Mouse (Mus musculus) limb, embryonic 12.5 days (tissue): ENCODE results near the gene Rab3a. TPM values are rescaled to one million over a fixed set of nuclear protein-coding genes. Genes with fewer than 3 reads are reported as not detected.

Experiments used
- ATAC-seq: fragments of 200-750 bp; cut with Nextera tagmentation; 2 replicates; pipeline ENCODE4 v1.8.0; 2017; ENCODE audit warnings: low read depth, moderate TSS enrichment; ENCODE audit not compliant: insufficient number of reproducible peaks, insufficient read depth, low FRiP score, low TSS enrichment
- H3K27ac ChIP-seq: fragments of 300-500 bp; sonication (generic); 2 replicates; pipeline ENCODE4 v1.5.1; 2016; ENCODE audit warnings: mild to moderate bottlenecking, moderate library complexity
- H3K27me3 ChIP-seq: fragments of 300-500 bp; sonication (generic); 2 replicates; pipeline ENCODE4 v1.6.1; 2016; ENCODE audit warnings: mild to moderate bottlenecking, moderate library complexity
- H3K36me3 ChIP-seq: fragments of 300-500 bp; sonication (generic); 2 replicates; pipeline ENCODE4 v1.6.1; 2016; ENCODE audit warnings: mild to moderate bottlenecking, moderate library complexity
- H3K4me1 ChIP-seq: fragments of 300-500 bp; sonication (generic); replicated peaks from 2 replicates; pipeline ENCODE4 v1.6.1; 2016
- H3K4me2 ChIP-seq: fragments of 300-500 bp; sonication (generic); 2 replicates; pipeline ENCODE4 v1.6.1; 2016; ENCODE audit warnings: mild to moderate bottlenecking, moderate library complexity
- H3K4me3 ChIP-seq: fragments of 300-500 bp; sonication (generic); replicated peaks from 2 replicates; pipeline ENCODE4 v1.5.1; 2016; ENCODE audit warnings: mild to moderate bottlenecking
- H3K9ac ChIP-seq: fragments of 300-500 bp; sonication (generic); replicated peaks from 2 replicates; pipeline ENCODE4 v1.6.1; 2016; ENCODE audit warnings: mild to moderate bottlenecking, moderate library complexity
- H3K9me3 ChIP-seq: fragments of 300-500 bp; sonication (generic); 2 replicates; pipeline ENCODE4 v1.6.1; 2016; ENCODE audit warnings: mild to moderate bottlenecking, moderate library complexity
- WGBS: fragments of 180-500 bp; shearing (Covaris S2); methylation state at CpG from one replicate; pipeline ENCODE4 v1.1.7; 2016; 5-methylcytosine and 5-hydroxymethylcytosine counted together
- microRNA-seq: library from miRNA; unstranded; fragments of <30 nt; microRNA quantifications from one replicate; pipeline ENCODE4, GENCODE M21; 2017
- polyA plus RNA-seq: library from polyadenylated mRNA; unstranded; fragments of >200 nt; fragmentation: Nextera tagmentation; extraction: Ambion mirVana; gene quantifications from 2 replicates; pipeline ENCODE4 v1.2.1, GENCODE M21; 2016

Rab3a gene
- polyA plus RNA-seq, 1 experiment from 2014 or later = 13.7 TPM

DNA sequence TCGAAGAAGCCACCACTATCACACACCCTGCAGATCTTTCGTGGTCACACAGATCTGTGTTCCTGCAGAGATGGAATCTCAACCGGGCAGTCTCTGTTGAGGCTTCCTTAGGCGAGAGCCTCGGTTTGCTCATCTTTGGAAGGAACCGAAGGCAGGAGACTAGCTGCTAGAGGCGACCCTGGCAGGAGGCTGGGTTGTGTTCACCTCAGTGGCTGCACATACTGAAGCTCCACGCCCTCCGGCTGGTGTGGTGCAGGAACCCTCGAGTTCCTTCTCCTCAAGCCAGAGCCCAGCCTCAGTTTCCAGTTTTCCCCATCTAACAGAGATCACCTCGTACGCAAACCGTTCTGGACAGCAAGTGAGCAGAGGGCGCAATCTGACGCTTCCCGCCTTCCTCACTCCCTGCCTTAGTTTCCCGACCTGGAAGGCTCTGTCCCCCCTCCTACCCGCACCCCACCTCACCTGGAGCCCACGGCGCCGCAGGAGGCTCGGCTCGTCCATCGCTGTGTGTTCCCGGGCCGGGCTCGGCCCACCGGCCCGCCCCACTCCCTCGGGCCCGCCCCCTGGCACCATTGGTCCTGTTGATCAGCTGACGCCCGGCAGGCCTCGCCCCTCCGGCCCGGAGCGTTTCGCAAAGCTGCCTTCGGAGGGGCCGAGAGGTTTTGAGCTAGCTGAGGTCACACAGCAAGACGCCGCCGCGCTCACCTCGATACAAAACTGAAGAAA lies 50.2 kb downstream of the Rab3a start, which contains the start of gene Mast3:
Mast3 (minus strand) TSS at position 574 of the 726 bp plus-strand sequence.
- ATAC-seq = peak; percentile 81
- Histone ChIP-seq H3K9ac (peak within 1 kb of the TSS; percentile 53), H3K4me2 (peak within 1 kb of the TSS; percentile 84), H3K36me3 (no peaks in the 10 kb centered on the region), H3K27ac (no peak within 1 kb of the TSS), H3K4me3 (peak within 1 kb of the TSS; percentile 47), H3K27me3 (peaks cover 79% of the 10 kb centered on the region), H3K4me1 (peaks cover 10% of the 10 kb centered on the region), H3K9me3 (no peaks in the 10 kb centered on the region)
- WGBS = 1% methylated on average over 45 of the region's 45 CpGs

GRCm38 (mm10) chr8:70806541-70806940 lies 52.1 kb downstream of the Rab3a start:
- 71% methylated on average over 4 of the region's 4 CpGs for WGBS
- H3K4me1 ChIP-seq = peaks cover 10% of the 10 kb centered on the region
- ATAC-seq = no peak

DNA sequence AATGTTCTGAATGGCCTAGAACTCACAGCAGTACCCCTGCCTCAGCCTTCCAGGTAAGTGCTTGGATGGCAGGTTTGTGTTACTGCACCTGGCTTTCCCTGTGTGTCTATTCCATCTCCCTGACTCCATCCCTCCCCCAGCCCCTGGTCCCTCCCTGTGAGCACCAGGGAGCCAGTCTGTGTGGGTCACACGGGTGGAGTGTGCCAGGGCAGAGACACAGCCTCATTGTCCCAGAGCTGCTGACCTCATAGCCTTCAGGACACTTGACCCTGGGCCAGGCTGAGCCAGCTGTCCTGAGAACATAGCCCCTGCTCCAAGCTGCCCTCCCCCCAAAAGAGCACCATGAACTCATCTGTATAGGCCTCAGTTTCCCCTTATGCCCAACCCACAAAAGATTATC lies 52.8 kb downstream of the Rab3a start:
- 57% methylated on average over 1 of the region's 1 CpGs for WGBS

More at GRCm38 (mm10) chr8:70806541-70806940, 52.1 kb downstream of the Rab3a start:
- Histone ChIP-seq H3K9me3 (no peaks in the 10 kb centered on the region), H3K27me3 (peaks cover 67% of the 10 kb centered on the region), H3K27ac (no peak overlapping the region), H3K9ac (no peak overlapping the region), H3K36me3 (no peaks in the 10 kb centered on the region), H3K4me2 (no peak overlapping the region), H3K4me3 (no peak overlapping the region)

GRCm38 (mm10) chr8:70808239-70808638 lies 53.8 kb downstream of the Rab3a start, which contains the start of gene Il12rb1:
Il12rb1 (plus strand) TSS chr8:70808449.
- H3K9ac ChIP-seq = no peak within 1 kb of the TSS
- H3K27me3 ChIP-seq = peaks cover 58% of the 10 kb centered on the region
- H3K36me3 ChIP-seq = no peaks in the 10 kb centered on the region
- H3K27ac ChIP-seq = no peak within 1 kb of the TSS
- peaks cover 10% of the 10 kb centered on the region for H3K4me1 ChIP-seq
- no peak within 1 kb of the TSS for H3K4me2 ChIP-seq
- ATAC-seq = no peak
- no peak within 1 kb of the TSS for H3K4me3 ChIP-seq
- H3K9me3 ChIP-seq = no peaks in the 10 kb centered on the region
- 67% methylated on average over 5 of the region's 5 CpGs for WGBS

More for the DNA sequence above, 52.8 kb downstream of the Rab3a start:
- Histone ChIP-seq H3K36me3 (no peaks in the 10 kb centered on the region), H3K4me1 (peaks cover 10% of the 10 kb centered on the region), H3K9ac (no peak overlapping the region), H3K4me2 (no peak overlapping the region), H3K9me3 (no peaks in the 10 kb centered on the region), H3K27ac (no peak overlapping the region), H3K4me3 (no peak overlapping the region), H3K27me3 (peaks cover 59% of the 10 kb centered on the region)
- ATAC-seq = no peak

Small RNA genes within 50 kb of the gene (microRNA-seq; reads per million reads assigned to microRNA genes)
- gene Mir7240 = not detected

Other genes starting within 250 kb of the Rab3a start
- gene Rex1bd, start 247.9 kb upstream of the Rab3a start, polyA plus RNA-seq = 142 and 151 TPM in 2 replicates
- gene Uba52, start 243.9 kb upstream of the Rab3a start, polyA plus RNA-seq = 882 and 891 TPM in 2 replicates
- 280 and 286 TPM in 2 replicates for gene Fkbp8, start 227.0 kb upstream of the Rab3a start, polyA plus RNA-seq
- 50.3 and 50.7 TPM in 2 replicates for gene Kxd1, start 226.7 kb upstream of the Rab3a start, polyA plus RNA-seq
- gene Ell, start 215.2 kb upstream of the Rab3a start, polyA plus RNA-seq = 18.7 and 21.2 TPM in 2 replicates
- gene Isyna1, start 160.3 kb upstream of the Rab3a start, polyA plus RNA-seq = 177 and 180 TPM in 2 replicates
- gene Ssbp4, start 145.8 kb upstream of the Rab3a start, polyA plus RNA-seq = 137 and 151 TPM in 2 replicates
- gene Lrrc25, start 138.5 kb upstream of the Rab3a start, polyA plus RNA-seq = 0.76 and 1.2 TPM in 2 replicates
- gene Gdf15, start 122.2 kb upstream of the Rab3a start, polyA plus RNA-seq = 0.15 TPM in 1 of 2 replicates, not detected in the other
- 45.7 and 53.9 TPM in 2 replicates for gene Pgpep1, start 94.3 kb upstream of the Rab3a start, polyA plus RNA-seq
- 335 and 339 TPM in 2 replicates for gene Lsm4, start 81.4 kb upstream of the Rab3a start, polyA plus RNA-seq
- gene Jund, start 55.7 kb upstream of the Rab3a start, polyA plus RNA-seq = 117 and 121 TPM in 2 replicates
- gene Iqcn, start 51.2 kb upstream of the Rab3a start, polyA plus RNA-seq = not detected in 2 replicates
- not detected in 2 replicates for gene Gm3336, start 36.1 kb upstream of the Rab3a start, polyA plus RNA-seq
- 0.24 and 0.33 TPM in 2 replicates for gene Pde4c, start 31.0 kb upstream of the Rab3a start, polyA plus RNA-seq
- 25.8 and 29.0 TPM in 2 replicates for gene Mpv17l2, start 6.3 kb downstream of the Rab3a start, polyA plus RNA-seq
- gene Pik3r2, start 22.0 kb downstream of the Rab3a start, polyA plus RNA-seq = 80.2 and 80.6 TPM in 2 replicates
- gene Mast3, start 50.4 kb downstream of the Rab3a start, polyA plus RNA-seq = 13.2 and 14.5 TPM in 2 replicates
- gene Il12rb1, start 53.8 kb downstream of the Rab3a start, polyA plus RNA-seq = not detected in 2 replicates
- gene Arrdc2, start 85.0 kb downstream of the Rab3a start, polyA plus RNA-seq = 5.3 and 6.4 TPM in 2 replicates
- gene Kcnn1, start 108.6 kb downstream of the Rab3a start, polyA plus RNA-seq = 4.3 and 6.0 TPM in 2 replicates
- gene Ccdc124, start 119.3 kb downstream of the Rab3a start, polyA plus RNA-seq = 119 and 127 TPM in 2 replicates
- gene Slc5a5, start 138.1 kb downstream of the Rab3a start, polyA plus RNA-seq = 0.15 and 0.29 TPM in 2 replicates
- gene Rpl18a, start 142.7 kb downstream of the Rab3a start, polyA plus RNA-seq = 3,693 and 3,808 TPM in 2 replicates
- gene Map1s, start 151.3 kb downstream of the Rab3a start, polyA plus RNA-seq = 54.0 and 57.7 TPM in 2 replicates